Mouse (Mus musculus) lung, postnatal 36 days (tissue): Measurements from ENCODE around the gene Fcer1g.
"Not testable (repeated sequence)": the region's sequence is repeated elsewhere in the genome, so short reads cannot be mapped to it uniquely, and the experiment has no call there.

Source experiments
- DNase-seq: peaks from one replicate; pipeline ENCODE4 v3.0.0; 2022; ENCODE audit warnings: mixed read lengths

The Fcer1g gene

DNA sequence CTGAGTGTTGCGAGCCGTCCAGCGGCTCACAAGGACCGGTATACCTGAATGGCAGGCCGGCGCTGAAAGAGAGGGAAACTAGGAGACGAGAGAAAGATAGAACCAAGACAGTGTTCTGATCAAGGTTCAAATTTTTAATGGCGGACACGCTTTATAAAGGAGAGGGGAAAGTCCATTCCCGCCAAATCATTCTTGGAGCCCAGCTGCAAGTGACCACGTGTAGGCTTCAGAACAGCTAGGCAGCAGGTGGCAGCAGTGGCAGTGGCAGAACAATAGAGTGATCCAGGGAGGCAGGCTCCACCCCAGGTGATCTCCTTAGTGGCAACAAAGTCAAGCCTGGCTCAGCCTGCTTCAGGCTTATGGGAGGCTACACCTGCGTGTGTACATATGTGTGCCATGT is 7.8 kb upstream of the Fcer1g start:
- DNase-seq, result not testable (repeated sequence)

DNA sequence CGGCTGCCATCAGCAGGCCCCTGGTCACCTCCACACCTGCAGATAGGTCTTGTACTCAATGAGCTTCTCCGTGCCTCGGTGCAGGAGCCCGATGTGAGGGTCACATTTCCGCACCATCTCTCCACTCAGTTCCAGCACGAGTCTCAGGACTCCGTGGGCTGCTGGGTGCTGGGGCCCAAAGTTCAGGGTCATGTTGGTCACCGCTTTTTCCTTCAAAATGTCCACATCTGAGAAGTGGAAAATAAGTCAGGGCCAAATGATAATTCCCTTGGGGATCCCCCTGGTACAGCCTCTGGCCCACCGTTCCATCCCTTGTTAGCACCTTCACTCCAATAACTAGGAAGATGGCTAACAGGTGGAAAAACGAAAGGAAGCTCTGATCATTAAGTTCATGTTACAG is 6.7 kb upstream of the Fcer1g start:
- DNase-seq, result no peak

DNA sequence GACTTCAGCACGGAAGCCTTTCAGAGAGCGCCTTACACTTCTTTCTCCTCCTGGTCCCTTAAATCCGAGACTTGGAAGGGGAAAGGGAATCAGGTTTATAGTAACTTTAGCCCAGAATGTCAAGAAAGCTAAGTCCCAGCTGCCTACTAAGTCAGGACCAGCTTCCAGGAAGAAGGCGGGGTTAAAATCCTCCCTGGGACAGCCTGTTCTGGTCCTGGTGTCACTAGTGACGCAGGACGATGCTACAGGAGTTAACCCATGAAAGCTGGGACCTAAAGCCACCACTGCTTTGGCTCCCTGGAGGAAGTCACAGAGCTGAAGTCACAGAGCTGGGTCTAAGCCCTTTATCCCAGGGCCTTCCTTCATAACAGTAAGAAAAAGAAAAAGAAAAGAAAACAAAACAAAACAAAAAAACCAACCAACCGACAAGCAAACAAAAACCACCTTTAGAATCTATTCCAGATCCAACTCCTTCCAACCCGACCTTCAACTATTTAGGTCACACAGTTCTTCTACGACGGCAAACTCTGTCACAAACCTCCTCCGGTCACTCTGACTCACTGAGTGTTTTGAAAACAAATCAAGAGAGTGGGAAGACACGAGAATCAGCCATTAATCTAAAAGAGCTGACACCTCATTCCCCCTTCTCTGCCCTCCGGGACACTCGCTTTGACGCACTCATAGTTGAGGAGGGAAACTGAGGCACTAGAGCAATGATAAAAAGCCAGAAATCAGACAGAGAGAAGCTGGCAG is 6.0 kb upstream of the Fcer1g start:
- DNase-seq, result peak; percentile 73

DNA sequence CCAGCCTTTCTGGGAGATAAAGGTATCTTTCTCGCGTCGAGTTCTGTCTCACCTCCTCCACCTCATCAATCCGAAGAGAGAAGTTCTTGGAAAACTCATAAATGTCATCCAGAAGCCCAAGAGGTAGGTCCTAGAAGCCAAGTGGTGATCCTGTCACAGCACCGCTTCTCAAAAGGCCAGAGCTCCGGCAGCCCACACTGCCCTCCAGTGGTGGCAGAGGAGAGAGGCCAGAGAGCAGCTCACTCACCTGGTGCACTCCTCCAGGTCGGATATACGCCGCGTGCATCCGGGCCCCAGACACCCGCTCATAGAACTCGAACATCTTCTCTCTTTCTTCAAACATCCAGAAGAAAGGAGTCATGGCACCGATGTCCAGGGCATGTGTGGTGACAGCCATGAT is 4.3 kb upstream of the Fcer1g start:
- DNase-seq, result peak; percentile 79

DNA sequence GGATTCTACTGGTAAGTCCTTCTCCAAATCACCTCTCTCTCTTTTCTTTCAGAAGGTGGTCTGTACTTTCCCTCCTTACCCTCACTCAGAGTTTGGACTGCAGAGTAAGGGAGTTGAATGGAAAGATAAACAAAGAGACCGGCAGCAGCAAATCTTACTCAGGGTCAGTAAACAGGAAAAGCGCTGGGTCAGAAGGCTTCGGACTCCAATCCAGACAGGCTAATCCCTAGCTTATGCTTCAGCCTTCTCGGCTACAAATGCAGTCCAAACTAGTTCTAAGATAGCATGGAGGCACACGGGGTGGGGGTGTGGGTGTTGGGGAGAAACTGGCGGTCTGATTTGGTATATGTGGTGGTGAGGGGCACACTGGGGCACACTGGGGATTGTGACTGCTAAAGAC is 3.3 kb upstream of the Fcer1g start:
- DNase-seq, result no peak

DNA sequence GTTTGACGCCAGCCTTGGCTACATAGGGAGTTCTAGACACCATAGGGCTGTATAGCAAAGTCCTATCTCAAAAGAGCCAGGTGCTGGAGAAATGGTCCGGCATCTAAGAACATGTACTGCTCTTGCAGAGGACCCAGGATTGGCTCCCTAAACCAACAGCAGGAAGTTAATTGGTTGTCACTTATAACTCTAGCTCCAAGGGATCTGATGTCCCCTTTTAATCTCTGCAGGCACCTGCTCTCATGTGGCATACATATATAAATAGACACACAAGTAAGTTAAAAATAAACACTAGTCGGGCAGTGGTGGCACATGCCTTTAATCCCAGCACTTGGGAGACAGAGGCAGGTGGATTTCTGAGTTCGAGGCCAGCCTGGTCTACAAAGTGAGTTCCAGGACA is 1.6 kb upstream of the Fcer1g start:
- no peak for DNase-seq

DNA sequence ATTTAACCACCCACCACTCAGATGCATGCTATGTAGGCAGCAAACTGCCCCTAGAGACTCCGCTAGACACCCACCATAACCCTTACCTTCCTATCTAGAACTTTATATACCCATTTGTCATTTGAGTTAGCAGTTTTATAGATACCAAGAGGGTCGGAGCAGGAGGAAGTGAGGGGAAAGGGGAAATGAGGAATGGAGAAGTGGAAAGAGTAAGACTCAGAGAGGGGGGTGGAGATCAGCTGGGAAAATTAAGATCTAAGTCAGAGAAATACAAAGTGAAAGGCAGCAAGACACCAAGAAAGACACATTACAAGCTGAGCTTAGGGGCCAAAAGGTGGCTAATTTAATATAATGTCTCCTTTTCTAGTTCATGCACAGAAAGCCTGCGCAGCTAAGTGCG is 373 bp upstream of the Fcer1g start:
- no peak for DNase-seq

DNA sequence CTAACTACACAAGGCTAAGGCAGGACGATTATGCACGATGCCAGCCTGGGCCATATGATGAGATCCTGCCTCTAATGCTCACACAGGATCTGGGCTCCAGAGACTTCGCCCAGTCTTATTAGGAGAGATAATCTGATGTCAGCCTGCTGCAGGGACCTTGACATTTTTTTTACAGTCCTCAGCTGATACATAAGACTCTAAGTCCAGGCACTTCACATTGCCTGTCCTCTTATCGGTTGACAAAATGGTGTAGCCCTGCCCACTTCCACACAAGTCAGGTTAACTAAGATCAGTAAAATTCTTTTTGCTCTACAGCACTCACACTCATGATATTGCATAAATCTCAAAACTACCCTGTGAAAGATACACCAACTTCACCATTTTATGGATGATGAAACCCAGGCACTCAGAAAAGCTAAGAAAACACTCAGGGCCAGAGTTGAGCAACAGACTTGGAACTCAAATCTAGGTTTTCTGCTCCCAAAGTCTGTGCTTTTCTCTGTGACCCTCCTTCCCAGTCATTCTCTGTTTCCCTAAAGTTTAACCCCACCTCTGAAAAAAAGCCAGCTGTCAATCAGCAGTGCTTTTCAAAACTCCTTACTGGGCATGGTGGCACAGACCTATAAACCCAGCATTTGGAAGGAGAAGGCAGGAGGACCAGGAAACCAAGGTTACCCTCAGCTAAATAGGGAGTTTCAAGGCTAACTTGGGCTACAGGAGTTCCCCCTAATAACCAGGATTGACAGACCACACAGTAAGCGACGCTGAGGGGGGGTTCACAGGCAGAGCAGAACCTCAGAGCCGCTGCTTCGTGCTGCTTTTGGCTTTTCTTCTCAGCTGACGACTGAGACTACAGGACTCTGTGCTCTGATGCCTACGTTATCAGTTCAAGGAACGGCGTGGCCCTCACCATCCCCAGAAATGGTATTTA is 1.1 kb downstream of the Fcer1g start:
- DNase-seq, result peak; percentile 83

DNA sequence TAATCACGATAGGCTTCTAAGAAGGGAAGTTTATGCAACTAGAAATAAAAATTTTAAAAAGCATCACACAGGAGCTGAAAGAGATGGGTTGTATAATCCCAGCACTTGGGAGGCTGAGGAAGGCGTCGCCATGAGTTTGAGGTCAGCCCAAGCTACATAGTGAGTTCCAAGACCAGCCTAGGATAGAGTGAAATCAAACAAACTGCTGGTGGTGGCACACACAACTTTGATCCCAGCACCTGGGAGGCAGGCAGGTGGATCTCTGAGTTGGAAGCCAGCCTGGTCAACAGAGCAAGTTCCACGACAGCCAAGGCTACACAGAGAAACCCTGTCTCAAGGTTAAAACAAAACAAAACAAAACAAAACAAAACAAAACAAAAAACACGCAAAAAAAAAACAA is 1.8 kb downstream of the Fcer1g start:
- no peak for DNase-seq

DNA sequence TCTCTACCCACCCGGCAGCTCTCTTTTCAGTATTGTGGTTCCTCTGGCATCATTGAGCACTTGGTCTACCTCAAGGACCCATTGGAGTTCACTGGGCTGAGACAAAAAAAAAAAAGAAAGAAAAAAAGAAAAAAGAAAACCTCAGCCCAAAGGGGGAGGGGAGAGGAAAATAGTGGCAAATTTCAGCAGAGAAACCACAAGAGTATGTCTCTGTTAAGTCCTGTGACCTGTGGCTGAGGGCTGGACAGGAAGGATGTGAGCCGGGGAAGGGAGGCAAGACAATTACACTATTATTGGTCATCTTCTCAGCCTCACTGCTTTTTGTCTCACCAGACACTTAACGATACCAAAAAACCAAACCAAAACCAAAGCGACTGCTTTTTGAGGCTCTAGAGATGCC is 2.3 kb downstream of the Fcer1g start:
- peak; percentile 39 for DNase-seq

DNA sequence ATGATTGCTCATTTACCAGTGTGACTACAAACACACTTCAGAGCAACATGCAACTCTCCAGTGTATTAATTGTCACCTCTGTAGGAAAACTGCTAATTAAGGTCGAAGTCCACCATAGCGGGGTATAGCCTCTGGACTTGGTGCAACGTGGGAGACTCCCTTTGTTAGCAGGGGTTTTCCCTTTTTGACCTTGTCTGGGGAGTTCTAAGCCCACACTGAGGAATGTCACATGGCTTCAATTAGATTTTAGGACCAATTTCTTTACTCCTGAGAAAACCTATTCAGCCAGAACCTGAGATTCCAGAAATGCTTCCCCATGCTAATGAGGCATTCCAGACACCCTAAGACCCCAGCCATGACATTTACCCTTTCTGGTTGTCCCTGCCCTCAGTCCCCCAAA is 4.0 kb downstream of the Fcer1g start:
- DNase-seq, result no peak

DNA sequence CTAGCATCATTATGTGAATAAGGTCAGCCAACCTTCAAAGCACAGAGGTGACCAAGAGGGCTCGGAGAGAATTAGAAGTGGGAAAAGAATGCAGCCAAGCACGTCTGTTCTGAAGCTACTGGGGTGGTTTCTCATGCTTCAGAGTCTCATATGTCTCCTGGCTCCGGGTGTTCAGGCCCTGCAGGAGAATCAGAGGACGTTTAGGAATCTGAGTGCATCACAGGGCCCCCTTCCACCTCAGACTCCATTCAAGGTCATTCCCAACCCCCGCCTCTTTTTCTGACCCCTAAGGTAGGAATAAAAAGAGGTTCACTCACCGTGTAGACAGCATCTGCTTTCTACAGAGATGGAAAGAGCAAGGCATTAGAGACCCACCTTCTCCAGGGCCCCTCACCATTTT is 4.4 kb downstream of the Fcer1g start:
- DNase-seq, result no peak

DNA sequence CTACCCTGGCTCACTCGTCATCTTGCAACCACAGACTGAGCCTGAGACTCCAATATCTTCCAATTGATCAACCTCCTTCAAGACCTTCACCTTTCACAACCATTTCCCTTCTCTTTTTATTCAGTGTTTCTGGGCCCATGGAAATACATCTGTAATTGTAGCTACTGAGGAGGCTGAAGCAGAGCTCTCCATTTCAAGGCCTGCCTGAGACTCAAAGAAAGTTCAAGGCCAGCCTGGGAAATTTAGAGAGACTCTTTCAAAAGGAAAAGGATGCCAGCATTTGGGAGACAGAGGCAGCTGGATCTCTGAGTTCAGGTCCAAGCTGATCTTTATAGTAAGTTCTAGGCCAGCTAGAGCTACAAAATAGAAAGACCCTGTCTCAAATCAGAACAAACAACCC is 6.3 kb downstream of the Fcer1g start:
- no peak for DNase-seq

DNA sequence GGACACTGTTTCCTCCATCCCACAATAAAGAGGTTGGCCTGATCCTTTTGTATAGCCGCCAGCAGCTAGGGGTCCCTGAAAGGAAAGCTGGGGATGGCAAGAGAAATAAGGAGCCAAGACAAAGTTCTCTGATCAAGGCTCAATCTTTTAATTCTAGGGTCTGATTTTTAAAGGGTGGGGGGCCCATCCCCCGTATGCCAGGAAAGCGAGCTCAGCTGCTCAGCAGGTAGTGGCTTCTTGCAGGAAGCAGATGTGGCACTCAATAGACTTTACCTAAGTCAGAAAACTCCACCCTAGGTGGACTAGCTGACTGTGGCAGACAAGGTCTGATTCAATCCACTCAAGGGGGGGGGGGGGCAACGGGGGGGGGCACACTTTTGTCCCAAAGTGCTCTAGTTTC is 7.4 kb downstream of the Fcer1g start:
- DNase-seq, result no peak

DNA sequence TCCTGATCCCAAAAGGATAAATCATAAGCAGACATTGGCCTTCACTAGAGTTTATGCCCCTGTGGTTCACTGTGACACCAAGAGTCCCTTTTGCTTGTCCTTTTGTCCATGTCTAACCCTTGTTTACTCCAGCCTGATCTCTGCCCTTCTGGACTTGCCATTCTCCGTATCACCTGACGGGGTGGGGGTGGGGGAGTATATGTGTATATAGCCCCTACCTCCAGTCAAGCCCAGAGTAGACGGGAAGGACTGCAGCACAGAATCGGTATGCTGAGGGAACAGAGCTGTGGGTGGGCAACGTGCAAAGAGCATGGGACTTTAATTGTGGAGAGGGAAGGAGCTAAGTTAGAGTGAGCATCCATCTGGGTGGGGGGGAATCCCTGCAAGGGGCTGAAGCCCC is 9.3 kb downstream of the Fcer1g start, which contains the start of gene Apoa2:
Gene Apoa2 (plus strand): TSS at position 198 of the 400 bp plus-strand sequence.
- no peak for DNase-seq

DNA sequence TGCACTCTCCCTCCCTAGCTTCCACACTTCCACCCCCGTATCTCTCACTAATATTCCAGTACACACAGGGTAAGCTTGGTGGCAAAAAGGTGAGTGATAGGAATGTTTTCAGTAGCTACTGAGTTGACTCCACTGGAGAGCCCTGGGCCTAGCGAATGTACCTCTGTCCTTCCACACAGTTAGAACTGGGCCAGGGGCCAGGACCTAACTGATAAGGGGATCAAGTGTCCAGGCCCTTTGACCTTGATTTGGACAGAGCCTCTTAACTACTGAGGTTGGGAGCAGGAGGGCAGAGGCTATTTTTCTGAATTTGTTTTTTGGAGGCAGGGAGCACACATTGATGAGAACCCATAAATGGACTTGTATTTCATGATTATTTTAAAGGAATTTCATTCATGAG is 10.4 kb downstream of the Fcer1g start:
- peak; percentile 64 for DNase-seq

DNA sequence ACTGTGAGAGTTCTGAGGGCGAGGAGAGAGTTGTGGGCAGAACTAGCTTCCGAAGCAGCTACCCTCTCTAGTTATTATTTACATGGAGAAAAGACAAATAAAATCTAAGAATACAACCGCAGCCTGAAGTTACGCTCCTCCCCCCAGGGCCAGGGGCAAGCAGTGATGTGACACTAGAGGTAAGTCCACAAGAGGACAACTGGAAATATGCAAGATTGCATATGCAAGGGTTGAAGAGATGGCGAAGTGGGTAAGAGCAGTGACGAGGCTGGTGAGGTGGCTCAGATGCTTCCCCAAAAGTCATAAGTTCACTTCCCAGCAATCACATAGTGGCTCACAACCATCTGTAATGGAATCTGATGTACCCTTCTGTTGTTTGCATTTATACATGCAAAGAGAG is 11.0 kb downstream of the Fcer1g start:
- DNase-seq, result peak; percentile 29

DNA sequence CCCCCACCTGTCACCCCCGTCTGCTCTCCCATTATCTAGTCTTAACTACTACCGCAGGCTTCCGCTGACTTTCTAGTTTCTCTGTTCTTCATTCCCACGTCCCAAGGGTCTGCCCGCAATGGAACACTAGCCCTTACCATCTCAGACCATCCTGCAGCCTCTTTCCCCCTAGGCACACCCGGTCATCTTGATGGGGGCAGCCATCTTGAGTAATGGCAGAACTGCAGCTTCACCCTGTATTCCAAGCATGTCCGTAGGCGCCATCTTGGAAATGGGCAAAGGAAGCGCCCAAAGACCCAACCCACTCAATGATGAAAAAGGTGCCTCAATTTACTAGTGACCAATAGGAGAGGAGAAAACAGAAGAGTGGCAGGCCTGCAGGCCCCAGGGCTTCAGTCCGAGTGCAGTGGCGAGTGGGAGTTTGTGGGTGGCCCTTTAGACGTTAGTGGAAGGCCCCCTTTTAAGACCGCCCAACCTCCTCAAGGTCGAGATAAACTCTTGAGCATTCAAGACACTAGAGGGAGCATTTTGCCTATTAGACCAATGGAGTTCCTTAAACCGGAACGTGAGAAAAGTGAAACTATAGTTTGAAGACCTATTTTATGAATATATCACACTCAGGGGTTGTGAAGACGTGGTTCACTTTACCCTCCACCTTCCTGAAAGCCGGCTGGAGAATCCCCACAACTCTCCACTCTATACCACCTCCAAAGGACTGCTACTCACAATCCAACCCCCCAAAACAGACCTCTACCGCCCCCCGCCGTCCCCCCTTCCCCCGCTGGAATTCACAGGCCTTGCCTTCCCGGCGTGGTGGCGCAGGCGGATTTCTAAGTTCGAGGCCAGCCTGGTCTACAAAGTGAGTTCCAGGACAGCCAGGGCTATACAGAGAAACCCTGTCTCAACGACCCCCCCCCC is 11.7 kb downstream of the Fcer1g start, which contains the start of gene Tomm40l:
Gene Tomm40l (minus strand): TSS at position 277 of the 918 bp plus-strand sequence.
- DNase-seq, result peak; percentile 99

DNA sequence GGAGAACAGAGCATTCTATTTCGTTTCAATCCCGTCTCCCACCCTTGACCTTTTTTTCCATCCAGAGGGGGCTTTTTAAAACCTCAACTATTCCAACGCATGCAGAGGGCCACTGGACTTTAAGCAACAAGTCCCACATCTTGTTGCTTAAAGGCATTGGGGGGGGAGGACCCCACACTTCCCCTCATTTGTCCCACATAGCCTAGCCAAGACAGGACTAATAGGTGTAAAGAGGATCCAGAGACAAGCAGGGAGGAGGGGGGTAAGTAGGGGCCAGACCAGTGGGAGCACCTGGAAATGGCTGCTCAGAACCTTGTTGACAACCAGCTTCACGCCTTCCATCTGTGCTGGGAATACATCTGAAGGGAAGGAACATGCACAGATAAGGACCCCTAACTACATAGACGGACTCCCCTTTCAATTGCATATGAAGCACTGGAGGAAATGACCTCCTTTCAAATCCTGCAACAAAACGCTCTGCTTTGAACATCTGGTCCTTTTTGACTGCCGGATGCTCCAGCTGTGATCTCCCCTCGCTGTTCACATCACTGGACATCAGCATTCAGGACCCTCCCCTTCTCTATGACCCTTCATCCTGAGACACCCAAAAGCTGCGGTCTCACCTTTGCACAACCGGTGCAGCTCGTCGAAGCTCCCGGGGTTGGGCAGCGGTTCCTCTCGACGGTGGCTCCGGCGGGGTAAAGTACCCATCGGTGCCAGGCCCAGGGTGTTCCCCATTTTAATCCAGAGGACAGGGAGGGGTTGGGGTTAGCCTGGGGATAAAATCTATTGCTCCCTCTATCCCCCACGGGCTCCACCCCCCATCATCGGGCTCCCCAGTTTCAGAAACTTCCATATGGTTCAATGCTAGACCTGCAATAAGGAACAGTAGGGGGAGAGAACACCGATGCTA is 12.6 kb downstream of the Fcer1g start:
- DNase-seq, result no peak

DNA sequence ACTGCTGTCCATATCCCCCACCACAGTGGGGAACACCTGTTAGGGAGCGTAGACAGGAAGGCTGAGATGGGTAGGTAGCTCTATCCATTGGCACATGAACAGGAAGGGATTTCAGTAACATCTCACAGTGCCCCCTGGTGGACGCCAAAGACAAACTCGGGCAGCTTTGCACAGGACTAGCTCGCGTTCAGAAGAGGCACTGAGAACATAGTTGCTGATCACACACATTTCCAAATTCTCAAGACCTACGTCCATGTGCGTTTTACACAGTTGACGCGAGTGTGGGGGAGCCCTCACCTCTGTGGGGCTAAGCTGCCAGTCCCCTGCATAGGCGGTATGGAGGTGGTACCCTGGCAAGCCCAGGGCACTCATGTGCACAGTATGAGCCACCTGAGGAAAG is 13.3 kb downstream of the Fcer1g start:
- peak; percentile 89 for DNase-seq

DNA sequence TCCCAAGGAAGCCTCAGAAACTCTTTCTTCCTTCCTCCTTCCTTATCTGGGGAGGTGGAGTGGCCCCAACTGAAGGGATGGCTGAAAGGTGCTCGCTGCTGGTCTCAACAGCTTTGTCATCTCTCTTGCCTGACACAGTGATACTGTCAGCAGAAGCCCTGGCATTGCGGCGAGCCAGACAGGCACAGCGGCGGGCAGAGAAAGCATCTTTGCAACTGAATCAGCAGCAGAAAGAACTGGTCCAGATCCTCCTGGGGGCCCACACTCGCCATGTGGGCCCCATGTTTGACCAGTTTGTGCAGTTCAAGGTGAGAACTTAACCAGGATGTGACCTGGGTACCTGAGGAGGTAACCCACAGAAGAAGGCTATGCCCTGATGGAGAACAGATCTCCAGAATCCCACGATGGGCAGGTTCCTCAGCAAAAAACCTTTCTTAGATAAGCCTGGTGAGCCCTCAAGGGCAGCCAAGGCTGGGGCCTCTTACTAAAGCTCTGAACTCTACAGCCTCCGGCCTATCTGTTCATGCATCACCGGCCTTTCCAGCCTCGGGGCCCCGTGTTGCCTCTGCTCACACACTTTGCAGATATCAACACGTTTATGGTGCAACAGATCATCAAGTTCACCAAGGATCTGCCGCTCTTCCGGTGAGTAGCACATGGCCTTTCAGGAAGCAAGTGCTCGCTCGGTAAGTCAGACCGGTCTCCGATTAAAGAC is 17.8 kb downstream of the Fcer1g start:
- no peak for DNase-seq
